Comparison of ENCODE assay signal across 17 mouse cellular contexts in genomic region chr17:68154879-68155278, GRCm38 (mm10).
"Had no signal": no experiment of that assay in that cellular context is flagged by ENCODE, and none has a peak within 500 bp of the region (broad histone marks: within the 10 kb centered on the region; RNA-seq: fewer than 3 reads in every experiment).

No protein-coding gene starts in this region.

- H3K36me3 ChIP-seq: lung, embryonic 15.5 days; midbrain, embryonic 13.5 days; midbrain, embryonic 15.5 days; neural tube, embryonic 12.5 days; stomach, embryonic 15.5 days had no signal

- DNase-seq: liver, postnatal 0 days; lung, adult 2 months; lung, postnatal 14 days; lung, postnatal 36 days; right cerebral cortex, postnatal 14 days; thymus, adult 2 months; thymus, postnatal 25 days; thymus, postnatal 4 days had no signal

- H3K4me3 ChIP-seq: lung, embryonic 15.5 days; midbrain, embryonic 13.5 days; midbrain, embryonic 15.5 days; neural tube, embryonic 12.5 days; stomach, embryonic 15.5 days had no signal

- H3K27ac ChIP-seq: macrophage; midbrain, embryonic 13.5 days; midbrain, embryonic 15.5 days; neural tube, embryonic 12.5 days; stomach, embryonic 15.5 days; stomach, postnatal 0 days had no signal

- H3K4me1 ChIP-seq: neural tube, embryonic 12.5 days; stomach, embryonic 15.5 days had no signal

- H3K4me2 ChIP-seq: lung, embryonic 15.5 days; midbrain, embryonic 11.5 days; midbrain, embryonic 13.5 days; midbrain, embryonic 15.5 days; neural tube, embryonic 12.5 days; stomach, embryonic 15.5 days had no signal

- ATAC-seq: liver, postnatal 0 days; lung, postnatal 0 days; midbrain, embryonic 13.5 days; midbrain, embryonic 15.5 days had no signal

- H3K27me3 ChIP-seq: lung, embryonic 15.5 days; midbrain, embryonic 13.5 days; midbrain, embryonic 15.5 days; neural tube, embryonic 12.5 days; stomach, embryonic 15.5 days had no signal

- H3K9ac ChIP-seq: liver, postnatal 0 days; lung, embryonic 15.5 days; midbrain, embryonic 13.5 days; midbrain, embryonic 15.5 days; neural tube, embryonic 12.5 days; stomach, embryonic 15.5 days had no signal

- H3K9me3 ChIP-seq: lung, embryonic 15.5 days; midbrain, embryonic 13.5 days; midbrain, embryonic 15.5 days; neural tube, embryonic 12.5 days; stomach, embryonic 15.5 days had no signal
